Mouse (Mus musculus): ENCODE measurements at regions not wholly inside any gene's neighbourhood (a gene's known extent, or its start where the extent isn't known, plus 50 kb on each side); places are given as distances from the start of the nearest gene placed in this dataset.

- TF ChIP-seq POLR2A (IDR thresholded peaks at IDR 0.05; ENCODE audit: low read depth, low read length) (no peak), CTCF (IDR thresholded peaks at IDR 0.05; ENCODE audit: borderline replicate concordance, insufficient read depth, low read length) (no peak)
These were observed 549.3 kb downstream of the Fam19a2 start for GRCm38 (mm10) chr10:123813142-123813541.

Measured in embryonic fibroblast, embryonic 13.5 days (primary cell).